Mouse (Mus musculus): ENCODE data around the gene Nmnat3. TPM values are rescaled to one million over a fixed set of nuclear protein-coding genes. Genes with fewer than 3 reads are reported as not detected.

Nmnat3 gene
- polyA plus RNA-seq, 1 experiment from 2014 or later = 1.1 TPM

- 4% methylated on average over 7 of the region's 7 CpGs for WGBS
- peak overlapping the region; percentile 78 for H3K4me2 ChIP-seq
- peaks cover 86% of the 10 kb centered on the region for H3K4me1 ChIP-seq (replicated peaks)
- peak overlapping the region; percentile 8; the same call in 1 of the 2 replicates for H3K4me3 ChIP-seq
- ATAC-seq (ENCODE audit: low read depth) = peak; percentile 38; the same call in 1 of the 2 replicates
- H3K27ac ChIP-seq (replicated peaks) = peak overlapping the region; percentile 64
- H3K9ac ChIP-seq = peak overlapping the region; percentile 83
- H3K9me3 ChIP-seq = no peaks in the 10 kb centered on the region
- H3K36me3 ChIP-seq = 0 out of 2 replicates have a peak, but pooled peaks cover 3% of the 10 kb centered on the region
- no peaks in the 10 kb centered on the region for H3K27me3 ChIP-seq
These were observed 142.6 kb downstream of the Nmnat3 start for GRCm38 (mm10) chr9:98429806-98430205.

DNA sequence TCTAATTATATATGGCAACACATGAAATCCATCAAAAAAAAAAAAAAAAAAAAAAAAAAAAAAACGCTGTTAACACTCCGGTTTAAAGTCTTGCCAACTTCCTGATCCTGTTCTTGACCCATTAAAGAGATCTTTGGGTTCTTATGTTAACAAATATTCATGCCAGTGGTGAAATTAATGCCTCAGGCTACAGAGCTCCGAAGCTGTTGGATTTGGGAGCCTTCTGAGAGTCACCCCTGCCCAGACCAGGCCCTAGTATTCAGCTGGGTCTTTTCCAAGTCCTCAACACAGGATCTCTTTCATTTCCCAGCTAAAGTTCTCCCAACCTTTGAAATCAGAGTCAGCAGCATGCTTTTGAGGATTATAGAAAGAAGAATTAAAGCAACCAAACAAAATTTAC is 143.3 kb downstream of the Nmnat3 start:
- 55% methylated on average over 3 of the region's 3 CpGs for WGBS
- H3K9me3 ChIP-seq = no peaks in the 10 kb centered on the region
- no peak for ATAC-seq (ENCODE audit: low read depth)
- no peak overlapping the region for H3K9ac ChIP-seq
- 0 out of 2 replicates have a peak, but pooled peaks cover 3% of the 10 kb centered on the region for H3K36me3 ChIP-seq
- H3K4me3 ChIP-seq = no peak overlapping the region
- no peak overlapping the region; the same call in 1 of the 2 replicates for H3K27ac ChIP-seq (replicated peaks)
- peaks cover 81% of the 10 kb centered on the region for H3K4me1 ChIP-seq (replicated peaks)
- H3K27me3 ChIP-seq = no peaks in the 10 kb centered on the region
- no peak overlapping the region for H3K4me2 ChIP-seq

GRCm38 (mm10) chr9:98433021-98433420 is 145.8 kb downstream of the Nmnat3 start:
- H3K4me1 ChIP-seq (replicated peaks) = peaks cover 67% of the 10 kb centered on the region
- no peak overlapping the region for H3K4me3 ChIP-seq
- no peak for ATAC-seq (ENCODE audit: low read depth)
- no peak overlapping the region for H3K27ac ChIP-seq (replicated peaks)
- no peak overlapping the region for H3K4me2 ChIP-seq
- H3K36me3 ChIP-seq = 0 out of 2 replicates have a peak, but pooled peaks cover 17% of the 10 kb centered on the region
- no peaks in the 10 kb centered on the region for H3K9me3 ChIP-seq
- no peak overlapping the region for H3K9ac ChIP-seq
- 43% methylated on average over 2 of the region's 2 CpGs for WGBS
- no peaks in the 10 kb centered on the region for H3K27me3 ChIP-seq

DNA sequence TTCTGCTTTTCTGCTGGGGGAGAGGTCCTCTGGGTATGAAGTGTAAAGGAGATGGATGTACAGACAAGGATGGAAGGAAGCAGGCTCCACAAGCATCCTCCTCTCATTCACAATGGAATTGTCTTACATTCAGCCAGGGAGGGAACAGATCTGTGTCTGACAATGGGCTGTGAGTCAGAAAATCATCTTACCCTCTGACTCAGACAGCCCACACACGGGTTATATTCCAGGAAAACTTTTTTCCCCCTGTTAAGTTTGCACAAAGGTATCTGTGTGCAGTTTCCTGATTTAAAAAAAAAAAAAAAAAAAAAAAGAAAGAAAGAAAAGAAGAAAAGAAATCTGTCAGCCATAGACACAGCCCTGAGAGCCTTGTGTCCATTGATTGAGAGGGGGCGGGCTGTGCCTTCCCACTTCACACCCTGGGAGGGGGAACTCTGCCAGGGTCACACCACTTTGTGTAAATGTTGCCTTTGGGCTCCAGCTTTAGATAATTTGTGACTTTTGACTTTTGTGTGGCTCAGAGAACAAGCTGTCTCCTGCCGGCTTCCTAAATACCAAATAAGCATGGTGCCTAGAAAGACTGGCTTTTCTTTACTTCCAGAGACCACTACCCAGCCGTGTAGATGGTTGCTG is 146.8 kb downstream of the Nmnat3 start:
- Histone ChIP-seq H3K9ac (0 out of 2 replicates have a peak overlapping the region, but pooled peaks have one; percentile 26), H3K4me1 (replicated peaks) (peaks cover 67% of the 10 kb centered on the region), H3K4me2 (no peak overlapping the region), H3K27me3 (no peaks in the 10 kb centered on the region), H3K4me3 (no peak overlapping the region), H3K27ac (replicated peaks) (0 out of 2 replicates have a peak overlapping the region, but pooled peaks have one; percentile 28), H3K9me3 (no peaks in the 10 kb centered on the region), H3K36me3 (0 out of 2 replicates have a peak, but pooled peaks cover 17% of the 10 kb centered on the region)
- 8% methylated on average over 4 of the region's 4 CpGs for WGBS
- ATAC-seq (ENCODE audit: low read depth) = no peak

GRCm38 (mm10) chr9:98437819-98438218 is 150.6 kb downstream of the Nmnat3 start:
- Histone ChIP-seq H3K4me2 (no peak overlapping the region), H3K4me1 (replicated peaks) (peaks cover 43% of the 10 kb centered on the region), H3K4me3 (no peak overlapping the region), H3K9ac (no peak overlapping the region), H3K36me3 (0 out of 2 replicates have a peak, but pooled peaks cover 17% of the 10 kb centered on the region), H3K27me3 (no peaks in the 10 kb centered on the region), H3K27ac (replicated peaks) (no peak overlapping the region), H3K9me3 (no peaks in the 10 kb centered on the region)
- WGBS = 94% methylated on average over 4 of the region's 4 CpGs
- ATAC-seq (ENCODE audit: low read depth) = no peak

DNA sequence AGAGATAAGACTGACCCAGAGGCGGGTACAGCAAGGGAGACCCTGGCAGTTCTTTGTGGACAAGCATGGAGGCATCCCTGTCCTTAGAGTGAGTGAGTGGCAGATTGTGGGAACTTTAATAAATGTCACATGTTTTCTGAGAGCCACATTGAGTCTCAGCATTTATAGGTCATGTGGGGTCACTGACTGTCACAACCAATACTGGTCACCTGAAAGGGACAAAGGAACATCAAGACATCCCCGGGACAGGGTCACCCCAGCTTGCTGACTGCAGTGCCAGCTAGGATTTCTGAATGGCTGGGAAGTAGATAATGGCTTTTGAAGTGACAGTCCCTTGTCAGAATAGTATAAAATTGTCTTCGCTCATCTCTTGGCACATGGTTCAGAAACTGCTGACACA is 151.9 kb downstream of the Nmnat3 start:
- no peak overlapping the region for H3K4me3 ChIP-seq
- H3K9ac ChIP-seq = no peak overlapping the region
- peaks cover 30% of the 10 kb centered on the region for H3K4me1 ChIP-seq (replicated peaks)
- WGBS = 69% methylated on average over 3 of the region's 3 CpGs
- no peak overlapping the region for H3K4me2 ChIP-seq
- H3K9me3 ChIP-seq = no peaks in the 10 kb centered on the region
- H3K27me3 ChIP-seq = no peaks in the 10 kb centered on the region
- ATAC-seq (ENCODE audit: low read depth) = no peak
- 0 out of 2 replicates have a peak, but pooled peaks cover 18% of the 10 kb centered on the region for H3K36me3 ChIP-seq
- H3K27ac ChIP-seq (replicated peaks) = no peak overlapping the region

- ATAC-seq (ENCODE audit: low read depth) = no peak
- no peaks in the 10 kb centered on the region for H3K9me3 ChIP-seq
- H3K27me3 ChIP-seq = no peaks in the 10 kb centered on the region
- H3K4me2 ChIP-seq = no peak overlapping the region
- peaks cover 13% of the 10 kb centered on the region for H3K4me1 ChIP-seq (replicated peaks)
- no peak overlapping the region for H3K27ac ChIP-seq (replicated peaks)
- H3K36me3 ChIP-seq = peaks cover 40% of the 10 kb centered on the region
- no peak overlapping the region for H3K9ac ChIP-seq
- no peak overlapping the region for H3K4me3 ChIP-seq
- 67% methylated on average over 5 of the region's 5 CpGs for WGBS
These were observed 155.4 kb downstream of the Nmnat3 start for GRCm38 (mm10) chr9:98442638-98443037.

- H3K36me3 ChIP-seq = peaks cover 37% of the 10 kb centered on the region
- peaks cover 7% of the 10 kb centered on the region; the same call in 1 of the 2 replicates for H3K4me1 ChIP-seq (replicated peaks)
- no peak for ATAC-seq (ENCODE audit: low read depth)
- no peak overlapping the region for H3K4me2 ChIP-seq
- H3K27me3 ChIP-seq = no peaks in the 10 kb centered on the region
- WGBS = 83% methylated on average over 9 of the region's 9 CpGs
- H3K9ac ChIP-seq = no peak overlapping the region
- H3K9me3 ChIP-seq = no peaks in the 10 kb centered on the region
- H3K27ac ChIP-seq (replicated peaks) = no peak overlapping the region
- no peak overlapping the region for H3K4me3 ChIP-seq
These were observed 158.3 kb downstream of the Nmnat3 start for GRCm38 (mm10) chr9:98445359-98446149.

GRCm38 (mm10) chr9:98450976-98451375 is 163.7 kb downstream of the Nmnat3 start:
- H3K4me1 ChIP-seq (replicated peaks) = peaks cover 10% of the 10 kb centered on the region; the same call in 1 of the 2 replicates
- no peak overlapping the region for H3K4me2 ChIP-seq
- no peak for ATAC-seq (ENCODE audit: low read depth)
- H3K9me3 ChIP-seq = no peaks in the 10 kb centered on the region
- no peak overlapping the region for H3K27ac ChIP-seq (replicated peaks)
- H3K27me3 ChIP-seq = no peaks in the 10 kb centered on the region
- peaks cover 15% of the 10 kb centered on the region for H3K36me3 ChIP-seq
- 57% methylated on average over 1 of the region's 1 CpGs for WGBS
- H3K4me3 ChIP-seq = no peak overlapping the region
- no peak overlapping the region for H3K9ac ChIP-seq

- Histone ChIP-seq H3K4me2 (no peak overlapping the region), H3K4me3 (no peak overlapping the region), H3K4me1 (replicated peaks) (no peaks in the 10 kb centered on the region), H3K27me3 (no peaks in the 10 kb centered on the region), H3K9ac (no peak overlapping the region), H3K27ac (replicated peaks) (no peak overlapping the region), H3K9me3 (no peaks in the 10 kb centered on the region), H3K36me3 (no peaks in the 10 kb centered on the region)
- 79% methylated on average over 2 of the region's 2 CpGs for WGBS
- ATAC-seq (ENCODE audit: low read depth) = no peak
These were observed 179.5 kb downstream of the Nmnat3 start for GRCm38 (mm10) chr9:98466709-98467108.

All from neural tube, embryonic 13.5 days (tissue).